Mouse (Mus musculus) retina, postnatal 7 days (tissue): ENCODE results near the gene Tmc8.
"Not testable (repeated sequence)": the region's sequence is repeated elsewhere in the genome, so short reads cannot be mapped to it uniquely, and the experiment has no call there.

ENCODE experiments used
- DNase-seq: peaks from one replicate; pipeline ENCODE4 v3.0.0-alpha.2; 2012; ENCODE audit warnings: low read depth, low spot score

Gene Tmc8

GRCm38 (mm10) chr11:117772352-117772751 lies 9.5 kb upstream of the Tmc8 start:
- DNase-seq, result no peak

GRCm38 (mm10) chr11:117774925-117775324 lies 7.0 kb upstream of the Tmc8 start:
- no peak for DNase-seq

- no peak for DNase-seq
Observed at GRCm38 (mm10) chr11:117775540-117775939, 6.3 kb upstream of the Tmc8 start.

- no peak for DNase-seq
Observed at GRCm38 (mm10) chr11:117776085-117776792, 5.6 kb upstream of the Tmc8 start.

GRCm38 (mm10) chr11:117777111-117777510 lies 4.8 kb upstream of the Tmc8 start:
- DNase-seq, result no peak

GRCm38 (mm10) chr11:117778031-117778430 lies 3.8 kb upstream of the Tmc8 start:
- DNase-seq, result no peak

GRCm38 (mm10) chr11:117778851-117779433 lies 2.9 kb upstream of the Tmc8 start:
- no peak for DNase-seq

- no peak for DNase-seq
Observed at GRCm38 (mm10) chr11:117779434-117780198, 2.3 kb upstream of the Tmc8 start.

- DNase-seq, result no peak
Observed at GRCm38 (mm10) chr11:117780199-117780515, 1.7 kb upstream of the Tmc8 start.

- DNase-seq, result no peak
Observed at GRCm38 (mm10) chr11:117780582-117781111, 1.2 kb upstream of the Tmc8 start.

GRCm38 (mm10) chr11:117781199-117781821 lies 566 bp upstream of the Tmc8 start:
- DNase-seq, result no peak

GRCm38 (mm10) chr11:117782705-117783034 lies 794 bp downstream of the Tmc8 start:
- DNase-seq, result no peak

- peak; percentile 61 for DNase-seq
Observed at GRCm38 (mm10) chr11:117783089-117783488, 1.2 kb downstream of the Tmc8 start.

GRCm38 (mm10) chr11:117783683-117784309 lies 1.9 kb downstream of the Tmc8 start:
- DNase-seq, result no peak

- no peak for DNase-seq
Observed at GRCm38 (mm10) chr11:117786294-117786693, 4.4 kb downstream of the Tmc8 start.

- DNase-seq, result not testable (repeated sequence)
Observed at GRCm38 (mm10) chr11:117788481-117788880, 6.6 kb downstream of the Tmc8 start.

GRCm38 (mm10) chr11:117790286-117790685 lies 8.4 kb downstream of the Tmc8 start:
- DNase-seq, result no peak

- no peak for DNase-seq
Observed at GRCm38 (mm10) chr11:117790703-117791440, 9.0 kb downstream of the Tmc8 start.

GRCm38 (mm10) chr11:117791441-117791761 lies 9.5 kb downstream of the Tmc8 start:
- no peak for DNase-seq

GRCm38 (mm10) chr11:117792281-117792888 lies 10.5 kb downstream of the Tmc8 start:
- no peak for DNase-seq

GRCm38 (mm10) chr11:117794035-117794551 lies 12.2 kb downstream of the Tmc8 start:
- DNase-seq, result no peak
